Mouse (Mus musculus) hindbrain, embryonic 12.5 days (tissue): Measurements from ENCODE around the gene Snx1. TPM values are rescaled to one million over a fixed set of nuclear protein-coding genes. Genes with fewer than 3 reads are reported as not detected.
A peak's percentile ranks its signal among the peaks of the same experiment; 100 is the strongest.

ENCODE experiments used
- ATAC-seq: fragments of 200-750 bp; cut with Nextera tagmentation; 2 replicates; pipeline ENCODE4 v1.8.0; 2017; ENCODE audit warnings: moderate TSS enrichment; ENCODE audit not compliant: low FRiP score
- H3K27ac ChIP-seq: fragments of 300-500 bp; sonication (generic); 2 replicates; pipeline ENCODE4 v1.5.1; 2016; ENCODE audit warnings: mild to moderate bottlenecking
- H3K27me3 ChIP-seq: fragments of 300-500 bp; sonication (generic); 2 replicates; pipeline ENCODE4 v1.6.1; 2016; ENCODE audit warnings: mild to moderate bottlenecking
- H3K36me3 ChIP-seq: fragments of 300-500 bp; sonication (generic); 2 replicates; pipeline ENCODE4 v1.6.1; 2016; ENCODE audit warnings: mild to moderate bottlenecking
- H3K4me1 ChIP-seq: fragments of 300-500 bp; sonication (generic); 2 replicates; pipeline ENCODE4 v1.6.1; 2016
- H3K4me2 ChIP-seq: fragments of 300-500 bp; sonication (generic); replicated peaks from 2 replicates; pipeline ENCODE4 v1.6.1; 2016; ENCODE audit warnings: mild to moderate bottlenecking
- H3K4me3 ChIP-seq: fragments of 300-500 bp; sonication (generic); 2 replicates; pipeline ENCODE4 v1.5.1; 2016; ENCODE audit warnings: mild to moderate bottlenecking
- H3K9ac ChIP-seq: fragments of 300-500 bp; sonication (generic); 2 replicates; pipeline ENCODE4 v1.6.1; 2016; ENCODE audit warnings: mild to moderate bottlenecking, moderate library complexity
- H3K9me3 ChIP-seq: fragments of 300-500 bp; sonication (generic); replicated peaks from 2 replicates; pipeline ENCODE4 v1.6.1; 2016; ENCODE audit warnings: mild to moderate bottlenecking
- WGBS: fragments of 180-500 bp; shearing (Covaris S2); methylation state at CpG from one replicate; pipeline ENCODE4 v1.1.7; 2016; 5-methylcytosine and 5-hydroxymethylcytosine counted together
- polyA plus RNA-seq: library from polyadenylated mRNA; unstranded; fragments of >200 nt; fragmentation: Nextera tagmentation; extraction: Ambion mirVana; gene quantifications from 2 replicates; pipeline ENCODE4 v1.2.1, GENCODE M21; 2016

Gene Snx1
- polyA plus RNA-seq, 1 experiment from 2014 or later = 130 TPM

DNA sequence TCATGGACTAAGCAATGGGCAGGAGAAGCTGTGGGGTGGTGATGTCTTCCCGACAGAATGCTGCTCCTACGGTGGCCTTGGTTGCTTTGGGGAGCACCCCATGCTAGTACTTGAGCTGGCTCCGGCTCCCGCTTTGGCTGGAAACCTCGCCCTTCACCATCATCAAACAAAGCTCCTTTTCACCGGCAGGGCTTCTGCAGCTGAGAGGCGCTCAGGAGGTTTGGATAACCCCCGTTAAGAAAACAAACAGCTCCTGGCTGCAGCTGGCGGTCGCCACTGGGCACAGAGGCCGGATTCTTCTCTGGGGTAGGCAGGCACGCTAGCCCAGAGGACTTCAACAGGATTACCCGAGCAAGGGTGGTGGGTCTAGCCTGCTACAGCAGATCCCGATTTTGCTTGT, 47.9 kb downstream of the Snx1 start:
- Histone ChIP-seq H3K4me1 (peaks cover 4% of the 10 kb centered on the region; the same call in 1 of the 2 replicates), H3K4me2 (peak overlapping the region; percentile 30; the same call in 1 of the 2 replicates), H3K36me3 (no peaks in the 10 kb centered on the region), H3K27ac (peak overlapping the region; percentile 45), H3K9ac (peak overlapping the region; percentile 23; the same call in 1 of the 2 replicates), H3K4me3 (no peak overlapping the region), H3K27me3 (no peaks in the 10 kb centered on the region), H3K9me3 (0 out of 2 replicates have a peak, but pooled peaks cover 2% of the 10 kb centered on the region)
- WGBS = 13% methylated on average over 14 of the region's 14 CpGs
- no peak for ATAC-seq

DNA sequence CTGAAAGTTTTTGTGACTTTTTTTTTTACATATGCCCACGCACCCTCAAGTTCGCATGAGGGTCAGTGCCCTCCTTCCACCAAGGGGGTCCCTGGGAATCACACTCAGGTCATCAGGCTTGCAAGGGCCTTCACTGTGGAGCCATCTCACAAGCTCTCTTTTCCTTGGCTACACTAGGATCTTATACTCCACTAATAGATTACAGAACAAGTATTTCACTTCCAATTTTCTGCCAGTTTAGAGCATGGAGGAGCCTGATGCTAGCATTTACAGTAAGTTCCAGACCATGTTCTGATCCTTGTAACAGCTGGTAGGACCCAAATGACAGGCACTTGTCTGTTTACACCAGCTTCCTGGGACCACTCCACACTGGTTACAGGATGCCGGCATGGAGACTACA, 48.3 kb downstream of the Snx1 start:
- Histone ChIP-seq H3K27ac (peak overlapping the region; percentile 45), H3K4me1 (peaks cover 4% of the 10 kb centered on the region; the same call in 1 of the 2 replicates), H3K9ac (0 out of 2 replicates have a peak overlapping the region, but pooled peaks have one; percentile 23), H3K9me3 (0 out of 2 replicates have a peak, but pooled peaks cover 2% of the 10 kb centered on the region), H3K4me3 (no peak overlapping the region), H3K36me3 (no peaks in the 10 kb centered on the region), H3K4me2 (peak overlapping the region; percentile 30; the same call in 1 of the 2 replicates), H3K27me3 (no peaks in the 10 kb centered on the region; the same call in 1 of the 2 replicates)
- ATAC-seq = no peak
- WGBS = 61% methylated on average over 3 of the region's 3 CpGs

DNA sequence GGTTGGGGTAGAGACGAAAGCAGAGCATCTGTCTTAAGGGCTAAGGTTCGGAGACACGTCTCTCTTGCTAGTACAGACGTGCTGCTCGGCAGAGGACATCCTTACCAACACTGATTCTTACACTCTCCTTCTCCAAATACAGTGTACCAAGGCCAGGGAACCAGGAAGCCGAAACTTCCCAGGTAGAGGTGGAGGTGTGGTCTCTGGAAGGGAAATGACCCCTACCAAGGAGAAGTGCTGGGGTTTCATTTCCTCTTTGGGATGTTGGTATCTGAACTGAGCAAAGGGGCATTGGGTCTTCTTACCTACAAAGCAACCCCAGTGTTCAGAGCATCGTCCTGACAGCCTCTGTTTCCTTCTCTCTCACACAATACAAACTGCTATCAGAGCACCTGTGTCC, 53.6 kb downstream of the Snx1 start:
- Histone ChIP-seq H3K36me3 (no peaks in the 10 kb centered on the region), H3K4me2 (no peak overlapping the region), H3K27ac (no peak overlapping the region), H3K9ac (no peak overlapping the region), H3K4me1 (peaks cover 11% of the 10 kb centered on the region), H3K9me3 (0 out of 2 replicates have a peak, but pooled peaks cover 2% of the 10 kb centered on the region), H3K4me3 (no peak overlapping the region), H3K27me3 (peaks cover 26% of the 10 kb centered on the region)
- ATAC-seq = no peak
- 84% methylated on average over 7 of the region's 7 CpGs for WGBS

DNA sequence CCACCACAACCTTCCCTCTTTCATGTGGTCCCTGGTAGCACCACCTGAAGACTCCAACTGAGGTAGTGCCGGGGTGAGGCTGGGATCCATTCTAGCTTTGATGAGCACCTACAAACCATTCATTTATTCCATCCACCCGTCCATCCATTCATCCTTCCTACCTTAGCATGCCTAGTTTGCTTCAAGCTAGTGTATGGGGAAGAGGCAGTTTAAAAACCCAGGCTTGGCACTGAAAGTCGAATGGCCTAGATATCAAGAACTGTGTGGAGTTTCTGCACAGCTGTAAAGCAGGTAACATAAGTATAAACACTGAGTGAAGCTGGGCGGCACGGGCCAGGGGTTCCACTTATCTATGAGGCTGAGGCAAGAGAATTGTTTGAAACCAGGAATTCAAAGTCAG, 56.2 kb downstream of the Snx1 start:
- Histone ChIP-seq H3K27ac (no peak overlapping the region), H3K4me3 (no peak overlapping the region), H3K4me2 (no peak overlapping the region), H3K9me3 (0 out of 2 replicates have a peak, but pooled peaks cover 2% of the 10 kb centered on the region), H3K27me3 (peaks cover 45% of the 10 kb centered on the region), H3K36me3 (peaks cover 23% of the 10 kb centered on the region), H3K4me1 (peaks cover 11% of the 10 kb centered on the region), H3K9ac (no peak overlapping the region)
- ATAC-seq = no peak
- 86% methylated on average over 5 of the region's 5 CpGs for WGBS

DNA sequence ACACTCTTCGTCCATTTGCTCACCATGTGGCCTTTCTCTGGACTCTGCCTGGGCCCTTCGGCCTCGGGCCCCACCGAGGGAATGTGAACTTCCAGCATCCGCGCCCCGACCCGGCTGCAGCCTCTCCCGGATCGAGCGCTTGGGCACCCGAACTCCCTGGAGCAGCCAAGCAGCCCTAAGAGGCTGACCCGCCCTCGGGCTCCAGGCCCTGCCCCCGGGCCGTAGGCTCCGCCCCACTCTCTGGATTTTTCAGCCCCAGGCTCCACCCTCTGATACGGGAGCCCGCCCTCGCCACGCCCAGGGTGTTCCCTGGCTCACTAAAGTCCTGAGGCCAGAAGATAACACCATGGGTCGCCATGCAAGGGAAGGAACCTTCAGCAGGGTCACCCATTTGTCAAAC, 56.8 kb downstream of the Snx1 start, which contains the start of gene Snx22:
Gene Snx22 (minus strand): TSS at position 137 of the 400 bp plus-strand sequence.
- H3K4me3 ChIP-seq = peak within 1 kb of the TSS; percentile 42
- H3K27me3 ChIP-seq = peaks cover 45% of the 10 kb centered on the region
- under 1% methylated on average over 22 of the region's 22 CpGs for WGBS
- peaks cover 11% of the 10 kb centered on the region for H3K4me1 ChIP-seq
- H3K4me2 ChIP-seq = peak within 1 kb of the TSS; percentile 66
- H3K9ac ChIP-seq = peak within 1 kb of the TSS; percentile 62
- ATAC-seq = peak; percentile 87
- peaks cover 26% of the 10 kb centered on the region for H3K36me3 ChIP-seq
- H3K9me3 ChIP-seq = 0 out of 2 replicates have a peak, but pooled peaks cover 2% of the 10 kb centered on the region
- H3K27ac ChIP-seq = no peak within 1 kb of the TSS

DNA sequence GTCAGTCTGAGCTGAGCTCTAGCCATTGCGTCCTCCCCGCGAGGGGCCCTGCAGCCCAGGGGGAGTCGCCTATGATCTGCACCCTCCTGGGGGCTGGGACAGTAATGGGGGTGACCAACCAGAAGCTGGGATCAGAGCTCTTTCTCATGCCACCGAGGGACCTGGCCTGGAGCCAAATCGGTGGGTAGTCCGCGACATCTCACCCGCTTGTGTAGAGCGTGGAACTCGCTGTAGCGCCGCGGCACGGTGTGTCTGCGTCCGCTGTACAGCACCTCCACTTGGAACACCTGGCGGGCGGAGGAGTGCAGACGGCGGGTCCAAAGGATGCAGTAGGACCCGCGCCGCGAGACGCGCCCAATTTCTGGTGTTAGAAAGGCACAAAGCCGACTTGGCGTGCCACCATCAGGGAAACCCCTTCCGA, 57.4 kb downstream of the Snx1 start:
- H3K4me2 ChIP-seq = peak overlapping the region; percentile 66
- no peaks in the 10 kb centered on the region for H3K9me3 ChIP-seq
- ATAC-seq = peak; percentile 39; the same call in 1 of the 2 replicates
- H3K9ac ChIP-seq = peak overlapping the region; percentile 62
- H3K27ac ChIP-seq = no peak overlapping the region
- peaks cover 45% of the 10 kb centered on the region for H3K27me3 ChIP-seq
- under 1% methylated on average over 30 of the region's 30 CpGs for WGBS
- peak overlapping the region; percentile 42 for H3K4me3 ChIP-seq
- H3K36me3 ChIP-seq = peaks cover 32% of the 10 kb centered on the region
- H3K4me1 ChIP-seq = peaks cover 11% of the 10 kb centered on the region

DNA sequence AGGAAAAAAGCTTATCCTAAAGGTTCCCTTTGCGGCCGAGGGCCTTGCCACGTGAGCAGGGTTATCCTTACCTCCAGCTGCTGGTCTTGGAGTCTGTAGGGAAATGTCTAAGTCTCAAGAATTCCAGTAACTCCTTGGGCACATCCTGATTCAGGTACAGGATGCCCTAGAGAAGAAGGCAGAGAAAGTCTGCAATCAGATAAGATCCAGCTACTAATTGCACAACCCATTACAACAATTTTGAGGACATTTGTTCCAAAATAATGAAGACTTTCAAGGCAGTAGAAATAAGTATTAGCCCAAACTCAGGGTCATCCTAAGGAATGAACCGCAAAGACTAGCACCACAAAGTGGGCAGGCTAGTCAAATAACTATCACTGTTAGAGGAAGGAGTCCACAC, 58.3 kb downstream of the Snx1 start:
- ATAC-seq = no peak
- H3K9ac ChIP-seq = no peak overlapping the region
- H3K4me1 ChIP-seq = peaks cover 11% of the 10 kb centered on the region
- H3K27ac ChIP-seq = no peak overlapping the region
- 63% methylated on average over 4 of the region's 4 CpGs for WGBS
- peaks cover 45% of the 10 kb centered on the region for H3K27me3 ChIP-seq
- no peaks in the 10 kb centered on the region for H3K9me3 ChIP-seq
- H3K4me2 ChIP-seq = no peak overlapping the region
- H3K4me3 ChIP-seq = no peak overlapping the region
- H3K36me3 ChIP-seq = peaks cover 41% of the 10 kb centered on the region

DNA sequence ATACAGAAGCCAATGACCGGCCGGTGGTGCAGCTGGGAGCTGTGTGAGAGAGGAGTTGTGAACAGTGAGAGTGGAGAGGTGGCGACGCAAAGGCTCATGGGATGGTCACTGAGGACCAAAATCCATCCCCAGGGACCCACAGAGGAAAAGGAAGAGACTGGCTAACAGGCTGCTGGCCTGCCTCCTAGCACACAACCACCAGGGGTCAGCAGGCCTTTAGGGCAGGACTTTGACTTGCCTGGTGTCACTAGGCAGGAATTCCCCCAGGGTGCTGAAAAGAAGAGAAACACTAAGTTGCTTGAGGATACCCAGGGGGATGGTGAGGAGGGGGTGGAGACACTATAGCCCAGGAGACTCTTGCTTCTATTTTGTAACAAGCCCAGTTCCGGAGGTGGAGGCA, 58.8 kb downstream of the Snx1 start:
- H3K4me3 ChIP-seq = no peak overlapping the region
- H3K4me2 ChIP-seq = no peak overlapping the region
- peaks cover 11% of the 10 kb centered on the region for H3K4me1 ChIP-seq
- H3K27ac ChIP-seq = no peak overlapping the region
- H3K36me3 ChIP-seq = peaks cover 46% of the 10 kb centered on the region
- ATAC-seq = no peak
- peaks cover 45% of the 10 kb centered on the region for H3K27me3 ChIP-seq
- WGBS = 21% methylated on average over 5 of the region's 5 CpGs
- no peaks in the 10 kb centered on the region for H3K9me3 ChIP-seq
- H3K9ac ChIP-seq = no peak overlapping the region

DNA sequence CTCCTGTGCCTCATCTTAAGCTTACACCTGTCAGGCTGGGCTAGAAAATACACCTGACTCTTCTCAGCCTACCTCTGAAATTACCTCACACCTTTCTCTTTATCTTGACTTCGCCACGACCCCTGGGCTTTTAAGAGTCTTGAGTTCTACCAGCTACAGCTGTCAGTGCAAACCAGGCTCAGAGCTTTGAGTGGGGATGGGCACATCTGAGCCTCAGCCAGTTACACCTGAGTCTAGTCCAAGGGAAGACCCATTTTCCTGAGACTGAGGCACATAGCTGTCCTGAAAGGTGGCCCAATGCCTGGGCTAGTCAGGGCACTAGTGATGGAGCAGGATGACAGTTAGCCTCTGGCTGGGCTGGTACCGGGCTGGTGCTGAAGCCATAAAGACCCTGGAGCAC, 59.6 kb downstream of the Snx1 start:
- Histone ChIP-seq H3K36me3 (peaks cover 48% of the 10 kb centered on the region), H3K4me1 (peaks cover 11% of the 10 kb centered on the region), H3K4me2 (no peak overlapping the region), H3K27me3 (peaks cover 45% of the 10 kb centered on the region), H3K27ac (no peak overlapping the region), H3K9me3 (no peaks in the 10 kb centered on the region), H3K4me3 (no peak overlapping the region), H3K9ac (no peak overlapping the region)
- ATAC-seq = no peak
- WGBS = 93% methylated on average over 3 of the region's 3 CpGs

DNA sequence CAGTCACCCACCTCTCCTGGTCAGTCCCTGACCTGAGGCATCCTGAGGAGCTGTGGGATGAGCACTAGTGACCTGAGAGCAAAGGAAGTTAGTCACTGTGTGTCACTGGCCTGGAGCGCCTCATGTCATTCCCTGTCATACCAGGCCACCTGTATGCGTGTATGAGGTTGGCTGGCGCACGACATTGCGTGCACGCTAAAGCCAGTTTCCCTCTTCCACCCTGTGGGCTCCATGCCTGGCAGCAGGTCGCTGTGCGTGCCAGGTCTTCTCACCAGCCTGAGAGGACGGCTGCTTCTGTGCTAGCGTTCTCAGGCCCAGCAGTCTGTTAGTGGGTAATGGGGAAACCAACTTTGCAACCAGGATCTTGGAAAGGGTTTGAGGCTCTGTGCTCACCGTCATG, 62.1 kb downstream of the Snx1 start:
- WGBS = 92% methylated on average over 11 of the region's 11 CpGs
- peaks cover 48% of the 10 kb centered on the region for H3K36me3 ChIP-seq

DNA sequence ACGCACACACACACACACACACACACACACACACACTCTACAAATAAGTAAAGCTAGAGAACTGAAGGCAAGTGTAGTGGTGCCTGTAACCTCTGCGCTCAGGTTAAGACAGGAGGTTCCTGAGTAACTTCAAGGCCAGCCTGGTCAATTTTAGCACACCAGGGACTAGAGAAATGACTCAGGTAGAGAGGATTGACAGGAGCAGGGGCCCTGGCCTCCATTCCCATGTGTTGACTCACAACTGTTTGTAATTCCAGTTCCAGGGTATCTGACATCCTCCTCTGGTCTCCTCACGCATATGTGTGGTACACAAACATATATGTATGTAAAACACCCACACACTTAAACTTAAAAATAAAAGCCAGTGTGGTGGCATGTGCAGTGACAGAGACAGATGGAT, 62.9 kb downstream of the Snx1 start:
- Histone ChIP-seq H3K36me3 (peaks cover 48% of the 10 kb centered on the region), H3K4me2 (no peak overlapping the region), H3K4me3 (no peak overlapping the region), H3K9me3 (no peaks in the 10 kb centered on the region), H3K27ac (no peak overlapping the region), H3K27me3 (peaks cover 26% of the 10 kb centered on the region), H3K4me1 (peaks cover 17% of the 10 kb centered on the region), H3K9ac (no peak overlapping the region)
- WGBS = 99% methylated on average over 3 of the region's 3 CpGs
- no peak for ATAC-seq

More for the DNA sequence above, 62.1 kb downstream of the Snx1 start:
- Histone ChIP-seq H3K4me3 (no peak overlapping the region), H3K27ac (no peak overlapping the region), H3K9me3 (no peaks in the 10 kb centered on the region), H3K9ac (no peak overlapping the region), H3K4me2 (no peak overlapping the region), H3K27me3 (peaks cover 34% of the 10 kb centered on the region), H3K4me1 (peaks cover 20% of the 10 kb centered on the region)
- ATAC-seq = no peak

DNA sequence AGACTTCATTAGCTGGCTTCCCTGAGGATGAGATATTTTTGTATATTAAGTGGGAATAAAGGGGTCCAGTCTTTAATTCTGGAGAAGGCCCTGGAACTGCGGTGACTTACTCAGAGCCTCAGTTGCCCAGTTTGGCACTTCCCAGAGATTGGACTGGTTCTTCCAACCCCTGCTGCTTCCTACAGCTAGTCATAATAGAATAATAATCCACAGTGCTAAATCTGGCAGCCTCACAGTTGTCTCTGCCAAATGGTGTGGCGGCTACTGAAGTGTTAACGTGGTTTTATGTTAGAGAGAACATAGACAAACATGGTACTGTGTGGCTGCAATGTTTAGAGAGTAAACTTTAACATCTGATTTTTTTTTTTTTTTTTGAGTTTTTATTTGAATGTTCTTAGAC, 64.7 kb downstream of the Snx1 start:
- no peaks in the 10 kb centered on the region for H3K9me3 ChIP-seq
- H3K9ac ChIP-seq = peak overlapping the region; percentile 90
- peaks cover 40% of the 10 kb centered on the region for H3K36me3 ChIP-seq
- H3K4me1 ChIP-seq = peaks cover 17% of the 10 kb centered on the region
- 80% methylated on average over 3 of the region's 3 CpGs for WGBS
- peak overlapping the region; percentile 75 for H3K4me2 ChIP-seq
- peak overlapping the region; percentile 57; the same call in 1 of the 2 replicates for H3K27ac ChIP-seq
- no peak for ATAC-seq
- H3K27me3 ChIP-seq = peaks cover 8% of the 10 kb centered on the region; the same call in 1 of the 2 replicates
- peak overlapping the region; percentile 78 for H3K4me3 ChIP-seq

DNA sequence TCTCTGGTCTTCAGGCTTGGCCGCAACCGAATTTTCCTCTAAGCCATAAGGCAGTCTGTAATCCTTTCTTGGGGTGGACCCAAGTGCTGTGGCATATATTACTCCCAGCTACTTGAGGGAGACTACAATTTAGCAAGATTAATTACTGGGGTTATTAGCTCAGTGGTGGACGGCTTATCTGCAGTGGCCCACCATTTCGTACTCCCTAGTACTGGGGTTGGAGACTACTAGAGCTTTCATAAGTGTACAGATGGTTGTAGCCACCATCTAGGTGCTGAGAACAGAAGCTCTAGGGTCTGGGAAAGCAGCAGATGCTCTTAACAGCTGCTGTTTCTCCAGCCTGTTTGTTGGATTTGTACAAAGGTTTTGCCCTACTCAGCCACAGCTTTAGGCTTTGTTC, 65.4 kb downstream of the Snx1 start:
- Histone ChIP-seq H3K4me1 (peaks cover 17% of the 10 kb centered on the region), H3K4me2 (peak overlapping the region; percentile 75), H3K36me3 (peaks cover 33% of the 10 kb centered on the region), H3K9ac (peak overlapping the region; percentile 90), H3K27ac (peak overlapping the region; percentile 57), H3K4me3 (peak overlapping the region; percentile 78), H3K9me3 (no peaks in the 10 kb centered on the region), H3K27me3 (0 out of 2 replicates have a peak, but pooled peaks cover 3% of the 10 kb centered on the region)
- WGBS = 42% methylated on average over 4 of the region's 4 CpGs
- ATAC-seq = no peak
